Mouse (Mus musculus): ENCODE data around the gene Slc43a2. TPM values are rescaled to one million over a fixed set of nuclear protein-coding genes. Genes with fewer than 3 reads are reported as not detected.

Slc43a2 gene
- polyA plus RNA-seq, 1 experiment from 2014 or later = 15.7 TPM

DNA sequence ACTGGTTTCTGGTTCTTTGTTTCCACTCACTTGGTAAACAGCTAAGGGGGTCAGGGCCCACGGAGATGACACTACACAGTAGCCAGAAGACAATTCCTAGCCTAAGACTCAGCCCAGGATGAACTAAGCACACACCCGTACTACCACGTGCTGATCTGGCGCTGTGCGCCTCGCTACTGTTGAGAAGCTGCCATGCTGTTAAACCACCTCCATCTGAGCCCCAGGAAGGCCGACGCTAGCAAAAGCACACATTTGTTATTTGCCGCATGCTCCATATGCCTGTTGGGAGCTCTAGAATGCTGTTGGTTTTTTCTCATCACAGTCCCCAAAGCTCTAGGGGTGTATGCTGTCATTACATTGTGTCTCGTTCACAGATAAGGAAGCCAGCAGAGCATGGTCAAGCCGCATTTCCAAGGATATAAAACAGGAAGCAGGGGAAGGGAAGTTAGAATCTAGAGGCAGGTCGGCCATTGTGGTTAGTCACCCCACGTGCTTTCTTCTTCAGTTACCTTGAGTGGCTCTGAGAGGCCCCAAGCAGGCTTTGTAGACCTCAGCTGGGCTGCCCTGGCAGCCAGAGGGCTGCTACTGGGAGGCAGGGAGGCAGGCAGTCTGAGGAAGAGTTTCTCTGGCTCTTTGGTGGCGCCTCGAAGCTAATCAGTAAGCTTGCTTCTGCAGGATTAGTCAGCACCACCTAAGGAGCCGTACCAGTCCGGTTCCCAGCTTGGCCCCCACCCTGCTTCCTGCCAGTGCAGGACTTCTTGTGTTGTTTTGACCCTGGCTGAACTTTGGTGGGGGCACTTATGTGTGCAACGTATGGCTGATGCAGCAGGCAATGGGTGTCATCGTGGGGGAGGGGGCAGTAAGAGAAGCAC is 9.5 kb downstream of the Slc43a2 start:
- DNase-seq = no peak
- H3K9me3 ChIP-seq (ENCODE audit: control insufficient read depth, low read length) = no peaks in the 10 kb centered on the region
- WGBS = 69% methylated on average over 19 of the region's 19 CpGs
- H3K27ac ChIP-seq (replicated peaks; ENCODE audit: low read depth, low read length) = no peak overlapping the region
- H3K27me3 ChIP-seq (ENCODE audit: control insufficient read depth, insufficient read depth, low read length) = no peaks in the 10 kb centered on the region
- H3K4me2 ChIP-seq (ENCODE audit: low read length) = no peak overlapping the region
- H3K36me3 ChIP-seq (ENCODE audit: control insufficient read depth, insufficient read depth, low read length) = peaks cover 24% of the 10 kb centered on the region
- H3K4me3 ChIP-seq (replicated peaks; ENCODE audit: low read depth, low read length) = no peak overlapping the region
- H3K9ac ChIP-seq (replicated peaks; ENCODE audit: low read length) = no peak overlapping the region
- peaks cover 10% of the 10 kb centered on the region; the same call in 1 of the 2 replicates for H3K4me1 ChIP-seq (ENCODE audit: control insufficient read depth, insufficient read depth, low read length)
- ATAC-seq (ENCODE audit: low FRiP score, low TSS enrichment) = no peak

DNA sequence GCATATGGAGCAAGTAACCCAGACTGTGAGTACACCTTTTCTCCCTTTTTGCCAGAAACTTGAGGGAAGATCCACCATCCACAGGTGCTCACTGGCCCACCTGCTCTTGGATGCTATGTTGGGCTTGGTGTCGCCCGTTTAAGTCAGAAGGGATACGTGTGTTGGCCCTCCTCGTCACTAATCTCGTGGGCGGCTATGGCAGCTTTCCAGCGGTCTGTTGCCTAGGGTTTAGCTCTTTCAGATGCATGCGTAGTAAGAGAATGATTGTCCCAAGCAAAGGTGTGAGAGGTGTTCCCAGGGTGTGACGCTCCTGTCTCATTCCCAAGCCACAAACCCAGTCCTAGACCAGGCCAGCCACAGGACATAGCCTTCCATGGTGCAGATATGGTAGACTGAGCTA is 13.2 kb downstream of the Slc43a2 start:
- H3K27ac ChIP-seq (replicated peaks; ENCODE audit: low read depth, low read length) = no peak overlapping the region
- no peak overlapping the region for H3K4me2 ChIP-seq (ENCODE audit: low read length)
- DNase-seq (no peak), ATAC-seq (ENCODE audit: low FRiP score, low TSS enrichment) (no peak)
- WGBS = 83% methylated on average over 9 of the region's 9 CpGs
- H3K9me3 ChIP-seq (ENCODE audit: control insufficient read depth, low read length) = no peaks in the 10 kb centered on the region
- H3K4me1 ChIP-seq (ENCODE audit: control insufficient read depth, insufficient read depth, low read length) = 0 out of 2 replicates have a peak, but pooled peaks cover 7% of the 10 kb centered on the region
- no peak overlapping the region for H3K9ac ChIP-seq (replicated peaks; ENCODE audit: low read length)
- H3K4me3 ChIP-seq (replicated peaks; ENCODE audit: low read depth, low read length) = no peak overlapping the region
- no peaks in the 10 kb centered on the region for H3K27me3 ChIP-seq (ENCODE audit: control insufficient read depth, insufficient read depth, low read length)
- peaks cover 48% of the 10 kb centered on the region for H3K36me3 ChIP-seq (ENCODE audit: control insufficient read depth, insufficient read depth, low read length)

DNA sequence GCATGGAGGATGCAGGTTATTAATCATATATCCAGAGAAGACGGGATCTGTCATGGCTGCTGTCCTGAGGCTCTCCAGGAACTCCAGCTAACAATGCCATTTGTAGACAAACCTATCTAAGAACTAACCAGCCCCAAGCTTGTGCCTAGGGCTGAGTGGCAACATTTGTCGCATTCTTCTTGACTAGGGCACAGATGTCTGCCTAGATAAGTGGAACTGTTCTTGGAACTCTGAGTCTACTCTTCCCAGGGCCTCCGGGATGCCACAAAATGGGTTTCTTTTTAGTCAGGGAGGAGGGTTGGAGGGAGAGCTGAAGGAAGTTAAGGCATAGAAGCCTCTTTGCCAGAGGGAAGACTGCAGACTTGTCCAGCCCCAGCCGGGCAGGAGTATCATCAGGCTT is 14.6 kb downstream of the Slc43a2 start:
- Histone ChIP-seq H3K27ac (replicated peaks; ENCODE audit: low read depth, low read length) (no peak overlapping the region), H3K4me2 (ENCODE audit: low read length) (no peak overlapping the region), H3K4me3 (replicated peaks; ENCODE audit: low read depth, low read length) (no peak overlapping the region), H3K9ac (replicated peaks; ENCODE audit: low read length) (no peak overlapping the region), H3K9me3 (ENCODE audit: control insufficient read depth, low read length) (no peaks in the 10 kb centered on the region), H3K27me3 (ENCODE audit: control insufficient read depth, insufficient read depth, low read length) (no peaks in the 10 kb centered on the region), H3K4me1 (ENCODE audit: control insufficient read depth, insufficient read depth, low read length) (0 out of 2 replicates have a peak, but pooled peaks cover 8% of the 10 kb centered on the region), H3K36me3 (ENCODE audit: control insufficient read depth, insufficient read depth, low read length) (peaks cover 51% of the 10 kb centered on the region)
- ATAC-seq (ENCODE audit: low FRiP score, low TSS enrichment) (no peak), DNase-seq (no peak)
- 77% methylated on average over 4 of the region's 4 CpGs for WGBS

DNA sequence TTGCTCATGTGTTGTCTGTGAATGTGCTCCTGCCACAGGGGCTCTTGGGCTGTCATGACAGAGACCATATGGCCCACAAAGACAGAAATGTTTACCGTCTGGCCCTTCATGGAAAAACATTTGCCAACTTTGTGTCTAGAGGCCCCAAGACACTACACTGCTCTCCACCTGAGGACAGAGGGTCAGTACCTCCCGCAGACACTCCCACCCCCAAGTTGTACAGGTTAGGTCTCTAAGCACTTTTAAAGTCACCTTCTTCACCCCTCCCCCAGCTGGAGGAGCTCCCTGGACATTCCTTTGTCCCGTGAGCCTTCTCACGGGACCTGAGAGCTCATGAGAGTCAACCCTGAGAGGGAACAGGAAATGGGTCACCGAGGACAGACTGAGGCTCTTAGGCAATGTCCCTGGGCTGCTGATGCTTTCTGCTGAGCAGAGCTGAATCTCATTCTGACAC is 18.2 kb downstream of the Slc43a2 start:
- ATAC-seq (ENCODE audit: low FRiP score, low TSS enrichment) (no peak), DNase-seq (no peak)
- H3K4me3 ChIP-seq (replicated peaks; ENCODE audit: low read depth, low read length) = no peak overlapping the region
- H3K9me3 ChIP-seq (ENCODE audit: control insufficient read depth, low read length) = no peaks in the 10 kb centered on the region
- H3K4me2 ChIP-seq (ENCODE audit: low read length) = no peak overlapping the region
- no peak overlapping the region for H3K27ac ChIP-seq (replicated peaks; ENCODE audit: low read depth, low read length)
- H3K36me3 ChIP-seq (ENCODE audit: control insufficient read depth, insufficient read depth, low read length) = peaks cover 40% of the 10 kb centered on the region
- peaks cover 11% of the 10 kb centered on the region; the same call in 1 of the 2 replicates for H3K4me1 ChIP-seq (ENCODE audit: control insufficient read depth, insufficient read depth, low read length)
- H3K9ac ChIP-seq (replicated peaks; ENCODE audit: low read length) = no peak overlapping the region
- WGBS = 64% methylated on average over 5 of the region's 5 CpGs
- no peaks in the 10 kb centered on the region for H3K27me3 ChIP-seq (ENCODE audit: control insufficient read depth, insufficient read depth, low read length)

DNA sequence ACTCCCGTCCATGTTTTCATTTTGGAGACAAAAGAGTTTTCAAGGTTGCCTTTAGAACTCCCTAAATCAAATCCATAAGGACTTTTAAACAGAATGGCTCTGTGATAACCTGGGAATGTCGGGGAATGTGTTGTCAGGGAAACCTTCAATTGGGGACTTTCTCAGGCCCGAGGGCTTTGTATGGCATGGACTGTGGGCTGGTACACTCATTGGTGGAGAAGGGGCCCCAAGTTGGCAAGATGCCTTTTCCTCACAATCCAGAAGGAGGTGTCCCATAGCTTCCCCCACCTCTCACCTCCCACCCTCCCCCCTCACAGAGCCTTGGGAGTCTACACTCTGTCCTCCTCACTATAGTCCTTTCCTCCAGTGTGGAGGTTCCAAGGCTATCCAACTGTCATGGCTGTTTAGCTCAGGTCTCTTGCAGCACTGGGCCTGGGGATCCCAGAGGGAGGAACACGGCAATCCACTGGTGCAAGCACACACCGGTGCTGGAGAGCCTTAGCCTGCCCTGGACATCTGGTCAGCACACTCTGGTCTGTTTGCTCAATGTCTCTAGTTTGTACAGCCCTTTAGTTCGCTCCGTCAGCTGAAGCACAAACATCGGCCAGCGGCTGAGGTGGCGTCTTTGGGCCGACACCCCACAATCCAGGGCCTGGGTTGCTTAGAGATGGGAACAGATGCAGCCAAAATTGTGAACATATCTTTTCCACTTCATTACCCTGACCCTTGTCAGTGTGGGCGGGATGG is 18.9 kb downstream of the Slc43a2 start:
- no peaks in the 10 kb centered on the region for H3K27me3 ChIP-seq (ENCODE audit: control insufficient read depth, insufficient read depth, low read length)
- H3K36me3 ChIP-seq (ENCODE audit: control insufficient read depth, insufficient read depth, low read length) = peaks cover 33% of the 10 kb centered on the region
- H3K27ac ChIP-seq (replicated peaks; ENCODE audit: low read depth, low read length) = no peak overlapping the region
- H3K4me1 ChIP-seq (ENCODE audit: control insufficient read depth, insufficient read depth, low read length) = peaks cover 11% of the 10 kb centered on the region; the same call in 1 of the 2 replicates
- no peaks in the 10 kb centered on the region for H3K9me3 ChIP-seq (ENCODE audit: control insufficient read depth, low read length)
- H3K9ac ChIP-seq (replicated peaks; ENCODE audit: low read length) = no peak overlapping the region
- no peak overlapping the region for H3K4me2 ChIP-seq (ENCODE audit: low read length)
- no peak for DNase-seq
- ATAC-seq (ENCODE audit: low FRiP score, low TSS enrichment) = no peak
- H3K4me3 ChIP-seq (replicated peaks; ENCODE audit: low read depth, low read length) = no peak overlapping the region
- 67% methylated on average over 12 of the region's 12 CpGs for WGBS

DNA sequence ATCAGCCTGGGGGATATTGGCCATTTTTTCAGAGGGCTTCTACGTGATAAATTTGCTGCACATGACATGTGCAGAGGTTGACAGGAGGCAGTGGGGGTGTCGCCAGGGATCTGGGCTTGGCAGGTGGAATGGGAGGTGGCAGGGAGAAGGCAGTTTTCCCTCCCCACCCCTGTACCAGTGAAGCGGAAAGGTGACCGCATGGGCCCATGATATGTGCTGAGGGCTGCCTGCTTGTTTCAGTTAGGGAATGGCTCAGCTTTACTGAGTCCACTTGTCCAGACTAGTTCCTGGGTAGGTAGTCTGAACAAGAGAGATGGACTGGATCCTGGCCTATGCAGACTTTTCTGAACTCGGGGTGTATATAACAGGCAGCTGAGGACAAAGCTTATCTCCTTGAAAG is 19.8 kb downstream of the Slc43a2 start:
- Histone ChIP-seq H3K27me3 (ENCODE audit: control insufficient read depth, insufficient read depth, low read length) (no peaks in the 10 kb centered on the region), H3K9me3 (ENCODE audit: control insufficient read depth, low read length) (no peaks in the 10 kb centered on the region), H3K9ac (replicated peaks; ENCODE audit: low read length) (no peak overlapping the region), H3K27ac (replicated peaks; ENCODE audit: low read depth, low read length) (no peak overlapping the region), H3K4me3 (replicated peaks; ENCODE audit: low read depth, low read length) (no peak overlapping the region), H3K36me3 (ENCODE audit: control insufficient read depth, insufficient read depth, low read length) (peaks cover 23% of the 10 kb centered on the region), H3K4me2 (ENCODE audit: low read length) (no peak overlapping the region), H3K4me1 (ENCODE audit: control insufficient read depth, insufficient read depth, low read length) (peaks cover 8% of the 10 kb centered on the region; the same call in 1 of the 2 replicates)
- 84% methylated on average over 5 of the region's 5 CpGs for WGBS
- DNase-seq (no peak), ATAC-seq (ENCODE audit: low FRiP score, low TSS enrichment) (no peak)

DNA sequence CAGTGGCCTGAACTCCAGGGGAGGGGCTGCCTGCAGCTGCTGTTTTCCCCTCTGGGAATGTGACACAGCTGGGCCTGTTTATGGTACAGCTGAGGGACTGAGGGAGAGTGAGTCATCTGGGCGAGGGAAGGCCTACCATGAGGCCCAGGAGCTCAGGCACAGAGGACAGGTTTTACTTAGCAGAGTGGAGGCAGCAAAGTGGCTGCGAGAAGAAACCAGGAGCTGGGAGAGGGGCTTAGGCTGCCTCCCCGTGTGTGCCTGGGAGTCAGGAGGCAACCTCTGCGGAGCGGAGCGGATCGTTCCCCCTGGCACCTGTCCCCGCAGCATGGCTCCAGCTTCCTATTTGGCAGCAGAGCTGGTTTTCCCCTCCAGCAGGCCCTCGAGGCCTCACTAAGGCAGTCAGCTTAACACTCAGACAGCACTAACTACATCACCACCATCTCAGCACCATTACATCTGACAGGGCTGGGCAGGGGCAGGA is 20.5 kb downstream of the Slc43a2 start:
- no peak overlapping the region for H3K4me2 ChIP-seq (ENCODE audit: low read length)
- H3K4me1 ChIP-seq (ENCODE audit: control insufficient read depth, insufficient read depth, low read length) = peaks cover 8% of the 10 kb centered on the region; the same call in 1 of the 2 replicates
- no peaks in the 10 kb centered on the region for H3K27me3 ChIP-seq (ENCODE audit: control insufficient read depth, insufficient read depth, low read length)
- 58% methylated on average over 9 of the region's 9 CpGs for WGBS
- H3K36me3 ChIP-seq (ENCODE audit: control insufficient read depth, insufficient read depth, low read length) = peaks cover 16% of the 10 kb centered on the region
- H3K4me3 ChIP-seq (replicated peaks; ENCODE audit: low read depth, low read length) = no peak overlapping the region
- H3K9ac ChIP-seq (replicated peaks; ENCODE audit: low read length) = no peak overlapping the region
- H3K9me3 ChIP-seq (ENCODE audit: control insufficient read depth, low read length) = no peaks in the 10 kb centered on the region
- no peak for ATAC-seq (ENCODE audit: low FRiP score, low TSS enrichment)
- H3K27ac ChIP-seq (replicated peaks; ENCODE audit: low read depth, low read length) = peak overlapping the region; percentile 45; the same call in 1 of the 2 replicates
- DNase-seq = peak; percentile 41

DNA sequence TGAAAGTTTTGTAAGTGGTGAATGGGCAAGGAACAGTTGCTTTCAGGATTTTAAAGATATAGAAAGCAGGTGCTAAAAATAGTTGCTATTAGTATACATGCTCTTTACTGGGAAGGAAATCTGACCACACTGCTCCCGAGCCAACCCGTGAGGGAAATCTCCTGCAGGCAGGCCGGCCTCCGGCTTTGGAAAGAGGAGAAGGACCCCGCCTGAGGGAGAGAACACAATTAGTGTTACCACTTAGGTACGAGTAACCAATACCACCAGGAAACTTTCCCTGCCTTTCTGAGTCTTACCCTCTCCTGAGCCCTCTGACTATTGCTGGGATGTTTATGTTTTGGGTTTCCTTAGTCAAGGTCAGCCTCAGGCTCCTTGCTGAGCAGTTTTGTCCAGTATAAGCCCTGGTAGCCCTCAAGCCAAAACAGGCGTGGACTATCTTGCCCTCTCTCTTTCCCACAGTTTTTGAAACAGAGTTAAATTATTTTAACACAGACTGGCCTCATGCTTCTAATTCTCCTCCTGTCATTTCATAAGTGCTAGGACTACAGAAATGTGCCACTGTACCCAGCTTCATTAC is 21.5 kb downstream of the Slc43a2 start:
- DNase-seq (no peak), ATAC-seq (ENCODE audit: low FRiP score, low TSS enrichment) (no peak)
- H3K4me3 ChIP-seq (replicated peaks; ENCODE audit: low read depth, low read length) = no peak overlapping the region
- H3K9me3 ChIP-seq (ENCODE audit: control insufficient read depth, low read length) = no peaks in the 10 kb centered on the region
- H3K36me3 ChIP-seq (ENCODE audit: control insufficient read depth, insufficient read depth, low read length) = peaks cover 7% of the 10 kb centered on the region; the same call in 1 of the 2 replicates
- 64% methylated on average over 7 of the region's 7 CpGs for WGBS
- H3K4me2 ChIP-seq (ENCODE audit: low read length) = no peak overlapping the region
- peaks cover 8% of the 10 kb centered on the region; the same call in 1 of the 2 replicates for H3K4me1 ChIP-seq (ENCODE audit: control insufficient read depth, insufficient read depth, low read length)
- H3K27me3 ChIP-seq (ENCODE audit: control insufficient read depth, insufficient read depth, low read length) = no peaks in the 10 kb centered on the region
- H3K9ac ChIP-seq (replicated peaks; ENCODE audit: low read length) = no peak overlapping the region
- no peak overlapping the region for H3K27ac ChIP-seq (replicated peaks; ENCODE audit: low read depth, low read length)

All from midbrain, embryonic 14.5 days (tissue).